Mouse (Mus musculus) hindbrain, embryonic 16.5 days (tissue): ENCODE data around the gene Gga1. TPM values are rescaled to one million over a fixed set of nuclear protein-coding genes. Genes with fewer than 3 reads are reported as not detected.
"Not testable (repeated sequence)": the region's sequence is repeated elsewhere in the genome, so short reads cannot be mapped to it uniquely, and the experiment has no call there.

Source experiments
- ATAC-seq: fragments of 200-750 bp; cut with Nextera tagmentation; 2 replicates; pipeline ENCODE4 v1.8.0; 2017; ENCODE audit warnings: moderate TSS enrichment, moderate library complexity
- H3K27ac ChIP-seq: fragments of 300-500 bp; sonication (generic); 2 replicates; pipeline ENCODE4 v1.5.1; 2014; ENCODE audit warnings: low read depth, mild to moderate bottlenecking, control low read depth, low read length, moderate library complexity
- H3K27me3 ChIP-seq: fragments of 300-500 bp; sonication (generic); replicated peaks from 2 replicates; pipeline ENCODE4 v1.6.1; 2014; ENCODE audit warnings: low read length; ENCODE audit not compliant: control insufficient read depth, insufficient read depth
- H3K36me3 ChIP-seq: fragments of 300-500 bp; sonication (generic); 2 replicates; pipeline ENCODE4 v1.6.1; 2014; ENCODE audit warnings: mild to moderate bottlenecking, low read length, moderate library complexity, mixed read lengths; ENCODE audit not compliant: control insufficient read depth, insufficient read depth
- H3K4me1 ChIP-seq: fragments of 300-500 bp; sonication (generic); 2 replicates; pipeline ENCODE4 v1.6.1; 2014; ENCODE audit warnings: low read depth, low read length; ENCODE audit not compliant: control insufficient read depth, insufficient read depth
- H3K4me2 ChIP-seq: fragments of 300-500 bp; sonication (generic); 2 replicates; pipeline ENCODE4 v1.6.1; 2014; ENCODE audit warnings: mild to moderate bottlenecking, low read length, control low read depth, moderate library complexity
- H3K4me3 ChIP-seq: fragments of 300-500 bp; sonication (generic); 2 replicates; pipeline ENCODE4 v1.5.1; 2014; ENCODE audit warnings: mild to moderate bottlenecking, low read length, control low read depth, moderate library complexity
- H3K9ac ChIP-seq: fragments of 300-500 bp; sonication (generic); 2 replicates; pipeline ENCODE4 v1.6.1; 2014; ENCODE audit warnings: low read depth, mild to moderate bottlenecking, control low read depth, low read length, moderate library complexity
- H3K9me3 ChIP-seq: fragments of 300-500 bp; sonication (generic); 2 replicates; pipeline ENCODE4 v1.6.1; 2014; ENCODE audit warnings: mild to moderate bottlenecking, low read length, moderate library complexity; ENCODE audit not compliant: control insufficient read depth
- WGBS: fragments of 180-500 bp; shearing (Covaris S2); extraction: QIAGEN DNeasy Blood & Tissue Kit; methylation state at CpG from one replicate; pipeline ENCODE4 v1.1.7; 2014; 5-methylcytosine and 5-hydroxymethylcytosine counted together
- polyA plus RNA-seq: library from polyadenylated mRNA; unstranded; fragments of >200 nt; fragmentation: Nextera tagmentation; extraction: Ambion mirVana; gene quantifications from 2 replicates; pipeline ENCODE4 v1.2.1, GENCODE M21; 2015

Gga1 gene
- polyA plus RNA-seq, 1 experiment from 2014 or later, result 46.1 TPM

GRCm38 (mm10) chr15:78844791-78845190, 32.2 kb upstream of the Gga1 start:
- H3K27ac ChIP-seq, result no peak overlapping the region
- H3K27me3 ChIP-seq, result peaks cover 20% of the 10 kb centered on the region
- 32% methylated on average over 9 of the region's 9 CpGs for WGBS

GRCm38 (mm10) chr15:78845321-78845720, 31.7 kb upstream of the Gga1 start:
- peak overlapping the region; percentile 35 for H3K4me2 ChIP-seq
- WGBS, result 63% methylated on average over 11 of the region's 11 CpGs
- ATAC-seq, result no peak
- no peak overlapping the region for H3K9ac ChIP-seq
- no peak overlapping the region for H3K27ac ChIP-seq
- peaks cover 20% of the 10 kb centered on the region for H3K27me3 ChIP-seq
- H3K4me1 ChIP-seq, result peaks cover 14% of the 10 kb centered on the region
- no peaks in the 10 kb centered on the region for H3K9me3 ChIP-seq
- H3K36me3 ChIP-seq, result no peaks in the 10 kb centered on the region
- H3K4me3 ChIP-seq, result no peak overlapping the region

More at GRCm38 (mm10) chr15:78844791-78845190, 32.2 kb upstream of the Gga1 start:
- H3K36me3 ChIP-seq, result no peaks in the 10 kb centered on the region
- no peak overlapping the region for H3K4me3 ChIP-seq
- no peak for ATAC-seq
- peaks cover 17% of the 10 kb centered on the region for H3K4me1 ChIP-seq
- no peaks in the 10 kb centered on the region for H3K9me3 ChIP-seq
- peak overlapping the region; percentile 75 for H3K4me2 ChIP-seq
- no peak overlapping the region for H3K9ac ChIP-seq

- H3K4me2 ChIP-seq, result no peak overlapping the region; the same call in 1 of the 2 replicates
- H3K9me3 ChIP-seq, result no peaks in the 10 kb centered on the region
- H3K36me3 ChIP-seq, result no peaks in the 10 kb centered on the region
- H3K4me3 ChIP-seq, result no peak overlapping the region
- ATAC-seq, result no peak
- H3K27me3 ChIP-seq, result peaks cover 20% of the 10 kb centered on the region
- peaks cover 14% of the 10 kb centered on the region for H3K4me1 ChIP-seq
- WGBS, result 70% methylated on average over 8 of the region's 8 CpGs
- no peak overlapping the region for H3K9ac ChIP-seq
- H3K27ac ChIP-seq, result no peak overlapping the region
Observed at GRCm38 (mm10) chr15:78845867-78846266, 31.1 kb upstream of the Gga1 start.

GRCm38 (mm10) chr15:78846352-78846751, 30.6 kb upstream of the Gga1 start:
- no peaks in the 10 kb centered on the region for H3K9me3 ChIP-seq
- no peak overlapping the region for H3K4me3 ChIP-seq
- 67% methylated on average over 8 of the region's 8 CpGs for WGBS
- no peak for ATAC-seq
- no peak overlapping the region for H3K9ac ChIP-seq
- no peak overlapping the region for H3K27ac ChIP-seq
- no peaks in the 10 kb centered on the region for H3K36me3 ChIP-seq
- peaks cover 16% of the 10 kb centered on the region for H3K27me3 ChIP-seq
- H3K4me1 ChIP-seq, result peaks cover 14% of the 10 kb centered on the region
- H3K4me2 ChIP-seq, result no peak overlapping the region

- H3K9me3 ChIP-seq, H3K4me2 ChIP-seq, H3K27ac ChIP-seq, ATAC-seq, H3K36me3 ChIP-seq, H3K4me3 ChIP-seq, H3K9ac ChIP-seq: not testable (repeated sequence)
- WGBS, result 83% methylated on average over 7 of the region's 7 CpGs
- H3K27me3 ChIP-seq, result peaks cover 14% of the 10 kb centered on the region
- H3K4me1 ChIP-seq, result peaks cover 16% of the 10 kb centered on the region
Observed at GRCm38 (mm10) chr15:78846805-78847204, 30.2 kb upstream of the Gga1 start.

GRCm38 (mm10) chr15:78848467-78848866, 28.5 kb upstream of the Gga1 start:
- WGBS, result 32% methylated on average over 5 of the region's 5 CpGs
- no peak overlapping the region for H3K9ac ChIP-seq
- H3K27me3 ChIP-seq, result peaks cover 8% of the 10 kb centered on the region
- no peak overlapping the region for H3K4me3 ChIP-seq
- no peak overlapping the region for H3K27ac ChIP-seq
- H3K4me2 ChIP-seq, result no peak overlapping the region
- no peaks in the 10 kb centered on the region for H3K9me3 ChIP-seq
- ATAC-seq, result no peak
- H3K36me3 ChIP-seq, result no peaks in the 10 kb centered on the region
- peaks cover 9% of the 10 kb centered on the region; the same call in 1 of the 2 replicates for H3K4me1 ChIP-seq

GRCm38 (mm10) chr15:78849485-78849884, 27.5 kb upstream of the Gga1 start:
- Histone ChIP-seq H3K4me2 (no peak overlapping the region), H3K9ac (no peak overlapping the region), H3K36me3 (no peaks in the 10 kb centered on the region), H3K27ac (no peak overlapping the region), H3K9me3 (no peaks in the 10 kb centered on the region), H3K4me3 (no peak overlapping the region), H3K4me1 (peaks cover 9% of the 10 kb centered on the region; the same call in 1 of the 2 replicates), H3K27me3 (no peaks in the 10 kb centered on the region)
- ATAC-seq, result no peak
- 85% methylated on average over 12 of the region's 12 CpGs for WGBS

GRCm38 (mm10) chr15:78850059-78850824, 26.7 kb upstream of the Gga1 start:
- no peak overlapping the region for H3K4me2 ChIP-seq

GRCm38 (mm10) chr15:78850944-78851343, 26.0 kb upstream of the Gga1 start:
- ATAC-seq, result no peak
- H3K9ac ChIP-seq, result no peak overlapping the region
- no peaks in the 10 kb centered on the region for H3K36me3 ChIP-seq
- H3K4me2 ChIP-seq, result no peak overlapping the region
- H3K4me1 ChIP-seq, result peaks cover 2% of the 10 kb centered on the region; the same call in 1 of the 2 replicates
- H3K4me3 ChIP-seq, result no peak overlapping the region
- WGBS, result 81% methylated on average over 6 of the region's 6 CpGs
- H3K27me3 ChIP-seq, result no peaks in the 10 kb centered on the region; the same call in 1 of the 2 replicates
- H3K9me3 ChIP-seq, result no peaks in the 10 kb centered on the region
- no peak overlapping the region for H3K27ac ChIP-seq

More at GRCm38 (mm10) chr15:78850059-78850824, 26.7 kb upstream of the Gga1 start:
- Histone ChIP-seq H3K4me1 (peaks cover 5% of the 10 kb centered on the region; the same call in 1 of the 2 replicates), H3K9me3 (no peaks in the 10 kb centered on the region), H3K27me3 (no peaks in the 10 kb centered on the region), H3K4me3 (no peak overlapping the region), H3K36me3 (no peaks in the 10 kb centered on the region), H3K9ac (no peak overlapping the region), H3K27ac (no peak overlapping the region)
- 71% methylated on average over 15 of the region's 15 CpGs for WGBS
- ATAC-seq, result no peak
